Mouse (Mus musculus): ENCODE measurements around the gene Wwc2.

DNA sequence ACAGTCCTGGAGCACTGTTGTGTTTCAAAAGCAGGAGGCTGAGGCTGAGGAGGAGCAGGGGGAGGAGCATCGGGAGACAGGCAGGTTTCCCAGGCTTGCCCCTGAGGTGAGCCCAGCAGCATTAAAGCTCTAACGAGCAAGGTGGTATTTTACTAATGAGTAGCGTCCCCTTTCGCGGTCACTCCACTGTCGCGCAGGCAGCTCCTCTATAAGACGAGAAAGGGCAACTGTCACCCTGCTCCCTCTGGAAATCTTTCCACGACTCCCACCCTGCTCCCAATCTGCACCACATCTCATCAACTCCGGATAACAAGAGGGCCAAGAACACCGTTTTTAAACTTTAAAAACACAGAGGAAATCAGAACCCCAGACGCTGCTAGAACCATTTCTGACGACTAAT is 99.1 kb downstream of the Wwc2 start:
- TF ChIP-seq CTCF (IDR thresholded peaks at IDR 0.05; ENCODE audit: low read depth) (no peak), EP300 (IDR thresholded peaks at IDR 0.05; ENCODE audit: low read depth) (no peak)

Measured in liver, postnatal 0 days (tissue).